Mouse (Mus musculus) heart, postnatal 0 days (tissue): ENCODE measurements around the gene Dab1. TPM values are rescaled to one million over a fixed set of nuclear protein-coding genes. Genes with fewer than 3 reads are reported as not detected.

Source experiments
- ATAC-seq: fragments of 200-750 bp; cut with Nextera tagmentation; 2 replicates; pipeline ENCODE4 v1.8.0; 2017; ENCODE audit warnings: low read depth, moderate number of reproducible peaks, moderate library complexity; ENCODE audit not compliant: insufficient read depth
- DNase-seq: peaks from one replicate; pipeline ENCODE4 v3.0.0-alpha.2; 2016; ENCODE audit warnings: low spot score
- H3K27ac ChIP-seq: fragments of 300-500 bp; sonication (generic); 2 replicates; pipeline ENCODE4 v1.5.1; 2014; ENCODE audit warnings: low read depth, mild to moderate bottlenecking
- H3K27me3 ChIP-seq: fragments of 300-500 bp; sonication (generic); 2 replicates; pipeline ENCODE4 v1.6.1; 2014; ENCODE audit warnings: low read length, mixed read lengths; ENCODE audit not compliant: control insufficient read depth, insufficient read depth
- H3K36me3 ChIP-seq: fragments of 300-500 bp; sonication (generic); replicated peaks from 2 replicates; pipeline ENCODE4 v1.6.1; 2014; ENCODE audit warnings: low read length, mixed read lengths; ENCODE audit not compliant: control insufficient read depth, insufficient read depth
- H3K4me1 ChIP-seq: fragments of 300-500 bp; sonication (generic); 2 replicates; pipeline ENCODE4 v1.6.1; 2014; ENCODE audit warnings: antibody characterized with exemption; ENCODE audit not compliant: control insufficient read depth, insufficient read depth
- H3K4me2 ChIP-seq: fragments of 300-500 bp; sonication (generic); 2 replicates; pipeline ENCODE4 v1.6.1; 2014; ENCODE audit warnings: low read depth, mild to moderate bottlenecking, low read length, moderate library complexity
- H3K4me3 ChIP-seq: fragments of 300-500 bp; sonication (generic); 2 replicates; pipeline ENCODE4 v1.5.1; 2014; ENCODE audit warnings: low read depth, low read length
- H3K9ac ChIP-seq: fragments of 300-500 bp; sonication (generic); replicated peaks from 2 replicates; pipeline ENCODE4 v1.6.1; 2014; ENCODE audit warnings: low read depth, low read length, mixed read lengths
- H3K9me3 ChIP-seq: fragments of 300-500 bp; sonication (generic); replicated peaks from 2 replicates; pipeline ENCODE4 v1.6.1; 2016; ENCODE audit warnings: low read length; ENCODE audit not compliant: control insufficient read depth
- CTCF ChIP-seq: IDR thresholded peaks from 2 replicates; pipeline ENCODE4 v1.5.1; 2016; ENCODE audit warnings: antibody characterized with exemption, control low read depth, low read depth
- EP300 ChIP-seq: IDR thresholded peaks from 2 replicates; pipeline ENCODE4 v1.6.1; 2016; ENCODE audit warnings: antibody characterized with exemption, low read depth
- WGBS: fragments of 180-500 bp; shearing (Covaris S2); extraction: QIAGEN DNeasy Blood & Tissue Kit; methylation state at CpG from one replicate; pipeline ENCODE4 v1.1.7; 2014; 5-methylcytosine and 5-hydroxymethylcytosine counted together
- polyA plus RNA-seq: library from polyadenylated mRNA; unstranded; fragments of >200 nt; fragmentation: Nextera tagmentation; extraction: Ambion mirVana; gene quantifications from 2 replicates; pipeline ENCODE4 v1.2.1, GENCODE M21; 2015
- total RNA-seq: library from RNA; depleted of rRNA; stranded (reverse); fragments of >200 nt; gene quantifications from 2 replicates; pipeline ENCODE4 v1.2.3, GENCODE M21; 2014; ENCODE audit warnings: low replicate concordance

The Dab1 gene
- total and polyA plus RNA-seq, 2 experiments from 2014 or later, result 0.27 TPM; not detected in 1

DNA sequence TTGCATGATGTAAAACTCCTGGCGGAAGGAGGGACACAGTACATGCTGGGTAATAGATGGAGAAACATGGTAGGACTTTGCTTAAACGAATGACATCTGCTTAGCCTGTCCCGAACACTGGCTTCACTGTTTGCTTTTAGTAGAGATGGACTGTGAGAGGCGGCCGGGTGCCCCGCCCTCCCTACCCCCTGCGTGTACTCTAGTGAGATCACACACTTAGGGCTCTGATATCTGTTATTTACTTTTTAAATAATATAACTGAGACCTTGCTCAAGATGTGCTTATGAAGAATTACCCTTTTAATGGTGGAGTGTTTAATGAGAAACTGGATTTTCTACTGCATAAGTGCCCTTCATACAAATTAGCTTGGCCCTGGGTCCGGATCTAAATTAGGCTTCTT, 983.6 kb downstream of the Dab1 start:
- no peak overlapping the region for H3K27ac ChIP-seq
- H3K4me2 ChIP-seq, result no peak overlapping the region
- no peaks in the 10 kb centered on the region for H3K4me1 ChIP-seq
- no peak overlapping the region for H3K4me3 ChIP-seq
- H3K9ac ChIP-seq, result no peak overlapping the region
- H3K36me3 ChIP-seq, result no peaks in the 10 kb centered on the region
- no peak for DNase-seq
- 82% methylated on average over 8 of the region's 8 CpGs for WGBS
- no peaks in the 10 kb centered on the region for H3K27me3 ChIP-seq
- H3K9me3 ChIP-seq, result no peaks in the 10 kb centered on the region
- ATAC-seq, result no peak
- TF ChIP-seq EP300 (no peak), CTCF (no peak)

- H3K4me2 ChIP-seq, result no peak overlapping the region
- no peaks in the 10 kb centered on the region for H3K4me1 ChIP-seq
- H3K27ac ChIP-seq, result no peak overlapping the region
- H3K27me3 ChIP-seq, result no peaks in the 10 kb centered on the region
- H3K9me3 ChIP-seq, result no peaks in the 10 kb centered on the region
- 87% methylated on average over 2 of the region's 2 CpGs for WGBS
- no peak for TF ChIP-seq CTCF
- TF ChIP-seq EP300, result no peak
- H3K9ac ChIP-seq, result no peak overlapping the region
- DNase-seq (no peak), ATAC-seq (no peak)
- H3K36me3 ChIP-seq, result no peaks in the 10 kb centered on the region
- H3K4me3 ChIP-seq, result no peak overlapping the region
Observed at GRCm38 (mm10) chr4:104604298-104604697, 985.1 kb downstream of the Dab1 start.

- ATAC-seq (no peak), DNase-seq (no peak)
- no peak overlapping the region for H3K27ac ChIP-seq
- H3K9me3 ChIP-seq, result no peaks in the 10 kb centered on the region
- no peaks in the 10 kb centered on the region for H3K4me1 ChIP-seq
- TF ChIP-seq CTCF (no peak), EP300 (no peak)
- H3K36me3 ChIP-seq, result no peaks in the 10 kb centered on the region
- no peaks in the 10 kb centered on the region for H3K27me3 ChIP-seq
- H3K9ac ChIP-seq, result no peak overlapping the region
- H3K4me3 ChIP-seq, result no peak overlapping the region
- WGBS, result 83% methylated on average over 8 of the region's 8 CpGs
- no peak overlapping the region for H3K4me2 ChIP-seq
Observed at GRCm38 (mm10) chr4:104606881-104607280, 987.7 kb downstream of the Dab1 start.

DNA sequence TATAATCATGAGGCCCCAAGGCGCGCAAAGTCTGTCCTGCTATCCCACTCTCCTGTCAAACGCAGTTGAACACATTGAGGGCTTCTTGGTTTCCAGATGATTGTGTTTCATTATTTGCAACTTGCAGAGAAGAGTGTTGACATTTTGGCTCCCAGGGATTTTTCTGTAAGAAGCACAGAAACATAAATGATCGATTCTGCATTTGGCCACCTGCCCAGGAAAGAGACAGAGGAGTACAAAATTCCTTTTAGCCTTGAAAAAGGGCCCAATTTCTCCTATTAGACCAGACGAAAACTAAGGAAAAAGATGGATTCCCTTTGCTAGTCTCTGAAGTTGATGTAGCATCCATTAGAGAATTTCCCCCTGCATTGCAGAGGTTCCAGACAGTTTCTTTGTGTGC, 988.5 kb downstream of the Dab1 start:
- DNase-seq, result no peak

GRCm38 (mm10) chr4:104619452-104619851, 1000.3 kb downstream of the Dab1 start:
- Histone ChIP-seq H3K27ac (no peak overlapping the region), H3K4me1 (no peaks in the 10 kb centered on the region), H3K4me2 (no peak overlapping the region), H3K4me3 (no peak overlapping the region), H3K9me3 (no peaks in the 10 kb centered on the region), H3K27me3 (no peaks in the 10 kb centered on the region), H3K36me3 (no peaks in the 10 kb centered on the region), H3K9ac (no peak overlapping the region)
- WGBS, result 78% methylated on average over 5 of the region's 5 CpGs
- no peak for TF ChIP-seq EP300
- no peak for TF ChIP-seq CTCF
- ATAC-seq (no peak), DNase-seq (no peak)

More for the DNA sequence above, 988.5 kb downstream of the Dab1 start:
- no peaks in the 10 kb centered on the region for H3K27me3 ChIP-seq
- H3K9me3 ChIP-seq, result no peaks in the 10 kb centered on the region
- H3K27ac ChIP-seq, result no peak overlapping the region
- no peak overlapping the region for H3K9ac ChIP-seq
- ATAC-seq, result no peak
- H3K4me1 ChIP-seq, result no peaks in the 10 kb centered on the region
- no peak overlapping the region for H3K4me2 ChIP-seq
- no peak overlapping the region for H3K4me3 ChIP-seq
- 62% methylated on average over 5 of the region's 5 CpGs for WGBS
- no peaks in the 10 kb centered on the region for H3K36me3 ChIP-seq
- TF ChIP-seq EP300 (no peak), CTCF (no peak)

- 80% methylated on average over 8 of the region's 8 CpGs for WGBS
- H3K27me3 ChIP-seq, result no peaks in the 10 kb centered on the region
- no peaks in the 10 kb centered on the region for H3K4me1 ChIP-seq
- H3K9ac ChIP-seq, result no peak overlapping the region
- no peak overlapping the region for H3K4me2 ChIP-seq
- H3K4me3 ChIP-seq, result no peak overlapping the region
- TF ChIP-seq EP300 (no peak), CTCF (no peak)
- ATAC-seq (no peak), DNase-seq (no peak)
- no peak overlapping the region for H3K27ac ChIP-seq
- H3K36me3 ChIP-seq, result no peaks in the 10 kb centered on the region
- H3K9me3 ChIP-seq, result no peaks in the 10 kb centered on the region
Observed at GRCm38 (mm10) chr4:104625316-104625715, 1006.2 kb downstream of the Dab1 start.
